Mouse (Mus musculus) left cerebral cortex, postnatal 14 days (tissue): ENCODE results near the gene Foxp1. TPM values are rescaled to one million over a fixed set of nuclear protein-coding genes. Genes with fewer than 3 reads are reported as not detected.

Experiments used
- DNase-seq, 2 experiments: peaks; one replicate each; pipeline ENCODE4 v3.0.0; 2021 to 2022; ENCODE audit warnings: low spot score in 2 of 2, mixed read lengths in 1 of 2
- intact Hi-C: fragments of 180-260 bp; cut with DNase I; formaldehyde crosslinking; loops from one replicate; pipeline ENCODE4 v1.15.1; 2025
- total RNA-seq, 2 experiments: library from RNA; stranded (reverse); gene quantifications; 2 replicates each; pipeline ENCODE4 v1.2.3; 2021

The Foxp1 gene
- total RNA-seq, 2 experiments from 2014 or later = 137 to 149 TPM

- intact Hi-C loops = no loop called here
- no peak for DNase-seq
These were observed 241.9 kb downstream of the Foxp1 start for GRCm38 (mm10) chr6:99280619-99281018.

- no peak for DNase-seq
These were observed 245.3 kb downstream of the Foxp1 start for GRCm38 (mm10) chr6:99277251-99277650.

DNA sequence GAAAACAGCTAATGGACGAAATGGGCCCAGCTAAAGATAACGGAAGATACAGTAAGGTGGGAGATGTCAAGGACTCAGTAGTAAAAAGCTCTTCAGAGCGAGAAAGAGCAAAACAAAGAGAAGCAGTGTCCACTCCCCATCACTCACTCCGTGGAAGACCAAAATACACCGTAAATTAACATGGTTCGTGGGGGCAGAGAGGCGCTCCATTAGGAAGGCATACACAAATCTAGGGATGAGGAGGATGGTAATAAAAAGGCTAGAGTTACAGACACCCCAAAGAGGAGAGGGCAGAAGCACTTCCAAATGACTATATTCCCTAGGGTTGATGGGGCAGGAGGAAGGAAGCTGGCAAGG is 246.2 kb downstream of the Foxp1 start:
- intact Hi-C loops = no loop called here

More at GRCm38 (mm10) chr6:99277251-99277650, 245.3 kb downstream of the Foxp1 start:
- intact Hi-C loops = no loop called here

GRCm38 (mm10) chr6:99275381-99276296 is 246.9 kb downstream of the Foxp1 start:
- intact Hi-C loops = no loop called here
- no peak for DNase-seq

More for the DNA sequence above, 246.2 kb downstream of the Foxp1 start:
- DNase-seq = no peak

DNA sequence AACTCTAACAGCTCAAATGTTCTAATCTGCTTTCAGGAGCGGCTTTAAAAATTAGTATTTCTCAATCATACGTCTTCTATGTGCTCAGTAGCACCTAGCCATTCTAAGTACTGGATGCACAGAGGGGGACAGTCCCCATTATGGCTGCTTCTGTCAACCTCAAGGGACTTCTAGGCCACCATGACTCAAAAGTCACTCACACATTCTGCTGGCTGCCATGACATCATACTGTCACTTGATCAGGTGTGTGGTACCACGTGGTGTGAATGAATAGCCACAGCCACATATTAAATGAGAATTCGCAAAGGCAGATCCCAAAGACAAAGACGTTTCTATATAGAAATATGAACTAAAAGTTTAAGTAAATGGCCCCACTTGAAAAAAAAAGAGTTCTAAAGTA is 247.9 kb downstream of the Foxp1 start:
- DNase-seq = no peak
- intact Hi-C loops = no loop called here

- DNase-seq = no peak
- intact Hi-C loops = no loop called here
These were observed 248.3 kb downstream of the Foxp1 start for GRCm38 (mm10) chr6:99274222-99274621.

- intact Hi-C loops = no loop called here
- DNase-seq = no peak
These were observed 249.3 kb downstream of the Foxp1 start for GRCm38 (mm10) chr6:99273177-99273576.

DNA sequence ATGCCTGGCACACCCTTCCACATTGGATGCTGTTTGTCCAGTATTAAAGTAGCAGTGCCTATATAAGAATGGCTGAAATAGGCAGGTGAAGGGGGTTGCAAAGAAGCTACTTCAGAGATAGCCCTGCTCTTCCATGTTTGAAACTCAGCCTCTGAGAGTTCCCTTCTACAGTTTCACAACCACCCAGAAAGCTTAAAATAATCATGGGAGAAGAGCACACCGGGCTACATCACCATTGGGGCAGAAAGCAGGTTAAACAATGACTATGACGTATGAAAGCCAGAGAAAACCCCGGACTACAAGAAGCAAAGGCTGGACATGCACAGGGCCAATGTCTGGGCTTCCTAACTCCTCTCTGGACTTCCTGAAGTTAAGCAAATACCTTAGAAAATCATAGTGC is 250.3 kb downstream of the Foxp1 start:
- intact Hi-C loops = no loop called here
- DNase-seq = no peak

GRCm38 (mm10) chr6:99271741-99272140 is 250.8 kb downstream of the Foxp1 start:
- DNase-seq = no peak
- intact Hi-C loops = no loop called here

GRCm38 (mm10) chr6:99269921-99270320 is 252.6 kb downstream of the Foxp1 start:
- peak in 1 of 2 experiments; percentile 57 for DNase-seq
- intact Hi-C loops = loop anchor here (10.0 kb wide), 2 partner anchors 245 to 745 kb away; no protein-coding TSS in a partner anchor

DNA sequence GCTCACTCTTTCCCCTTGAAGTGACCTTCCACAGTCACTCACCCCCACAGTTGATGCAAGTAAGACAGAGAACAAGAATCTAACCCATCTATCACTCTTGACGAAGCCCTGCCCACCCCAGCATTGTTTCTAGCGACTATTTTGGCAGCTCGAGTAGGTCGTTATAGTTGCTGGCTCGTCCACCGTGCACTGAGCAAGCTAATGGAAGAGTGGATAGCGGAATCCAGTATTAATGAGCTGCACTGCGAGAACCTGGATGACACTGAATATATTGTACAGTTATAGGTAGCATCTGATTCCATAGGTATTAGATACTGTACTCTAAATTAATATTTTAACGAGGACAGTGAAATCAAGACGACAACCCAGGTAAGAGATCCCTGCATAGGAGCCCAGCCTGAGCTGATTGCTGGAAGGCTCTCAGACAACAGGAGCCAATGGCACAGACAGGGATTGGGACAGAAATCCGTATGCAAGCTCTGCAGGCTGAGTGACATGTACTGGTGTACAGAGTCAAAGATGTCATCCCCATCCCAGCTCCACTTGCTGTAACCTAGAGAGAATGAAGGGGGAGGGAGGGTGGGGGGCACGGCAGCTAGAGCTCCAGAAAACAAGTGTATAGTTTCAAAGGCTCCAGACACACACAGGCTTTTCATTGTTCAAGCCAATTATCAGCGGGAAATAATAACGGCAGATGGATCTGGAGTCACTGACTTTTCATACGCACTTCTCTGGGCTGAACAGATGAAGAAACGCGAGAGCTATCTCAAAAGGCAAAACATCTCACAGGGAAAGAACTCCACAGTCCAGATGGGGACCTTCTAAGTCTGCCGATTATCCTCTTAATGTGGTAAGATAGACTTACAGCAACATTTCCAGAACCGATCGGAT is 254.1 kb downstream of the Foxp1 start:
- intact Hi-C loops = loop anchor here (10.0 kb wide), 2 partner anchors 244 to 744 kb away; no protein-coding TSS in a partner anchor
- DNase-seq = no peak

- DNase-seq = peak in 1 of 2 experiments; percentile 33
- intact Hi-C loops = loop anchor here (10.0 kb wide), 2 partner anchors 241 to 741 kb away; no protein-coding TSS in a partner anchor
These were observed 256.4 kb downstream of the Foxp1 start for GRCm38 (mm10) chr6:99265945-99266656.

GRCm38 (mm10) chr6:99265173-99265572 is 257.3 kb downstream of the Foxp1 start:
- intact Hi-C loops = loop anchor here (10.0 kb wide), 2 partner anchors 240 to 740 kb away; no protein-coding TSS in a partner anchor
- DNase-seq = no peak

DNA sequence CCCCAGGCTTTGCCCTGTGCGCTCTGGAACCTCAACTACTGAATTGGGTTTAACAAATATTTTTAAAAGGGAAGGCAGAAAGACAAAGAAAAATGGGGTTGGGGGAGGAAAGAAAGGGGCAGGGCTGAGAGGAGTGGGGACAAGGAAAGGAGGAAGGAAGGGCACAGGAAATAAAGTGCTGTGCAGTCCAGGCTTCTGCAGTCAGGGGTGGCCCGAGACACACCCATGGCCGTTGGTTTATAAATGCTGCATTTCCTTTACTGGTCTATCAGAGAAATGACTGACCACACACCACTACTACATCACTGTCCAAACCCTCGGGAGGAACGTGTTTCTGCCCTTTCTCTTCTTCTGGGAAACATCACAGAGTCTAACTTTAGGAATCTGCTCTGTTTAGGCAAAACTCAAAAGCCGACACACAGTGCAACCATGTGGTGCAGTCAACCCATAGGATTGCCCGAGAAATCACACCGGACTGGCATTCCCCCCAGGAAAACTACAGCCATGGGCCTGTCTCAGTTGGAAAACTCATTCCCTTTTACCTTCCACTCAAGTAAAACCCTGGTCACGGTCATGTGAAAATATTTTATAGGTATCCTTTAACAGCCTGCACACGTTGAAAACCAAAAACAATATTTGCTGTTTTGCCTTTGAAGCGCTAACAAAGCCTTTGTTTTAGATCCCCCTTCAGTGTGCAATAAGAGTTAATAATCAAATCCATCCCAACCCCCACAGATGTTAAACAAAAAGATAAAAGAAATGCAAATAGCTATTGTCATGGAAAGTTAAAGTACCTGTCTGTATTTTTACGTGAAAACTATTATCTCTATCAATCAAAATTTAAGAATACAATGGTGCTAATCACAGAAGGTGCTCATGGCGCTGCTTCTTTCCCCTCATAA is 258.1 kb downstream of the Foxp1 start:
- intact Hi-C loops = loop anchor here (10.0 kb wide), 2 partner anchors 240 to 740 kb away; no protein-coding TSS in a partner anchor
- no peak for DNase-seq

DNA sequence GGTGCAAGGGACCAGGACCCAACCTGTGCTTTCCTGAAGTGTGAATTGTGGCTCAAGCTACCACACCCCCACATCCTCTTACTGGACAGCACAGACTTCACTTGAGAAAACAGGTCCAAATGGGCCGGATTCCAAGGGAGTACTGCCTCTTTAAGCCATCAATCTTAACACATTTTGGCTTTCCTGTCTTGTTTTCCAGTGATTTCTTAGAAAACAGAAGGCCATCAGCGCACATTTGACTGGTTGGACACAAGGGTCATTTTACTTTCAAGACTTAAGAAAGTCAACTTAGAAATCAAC is 258.7 kb downstream of the Foxp1 start:
- no peak for DNase-seq
- intact Hi-C loops = loop anchor here (10.0 kb wide), 2 partner anchors 239 to 739 kb away; no protein-coding TSS in a partner anchor

DNA sequence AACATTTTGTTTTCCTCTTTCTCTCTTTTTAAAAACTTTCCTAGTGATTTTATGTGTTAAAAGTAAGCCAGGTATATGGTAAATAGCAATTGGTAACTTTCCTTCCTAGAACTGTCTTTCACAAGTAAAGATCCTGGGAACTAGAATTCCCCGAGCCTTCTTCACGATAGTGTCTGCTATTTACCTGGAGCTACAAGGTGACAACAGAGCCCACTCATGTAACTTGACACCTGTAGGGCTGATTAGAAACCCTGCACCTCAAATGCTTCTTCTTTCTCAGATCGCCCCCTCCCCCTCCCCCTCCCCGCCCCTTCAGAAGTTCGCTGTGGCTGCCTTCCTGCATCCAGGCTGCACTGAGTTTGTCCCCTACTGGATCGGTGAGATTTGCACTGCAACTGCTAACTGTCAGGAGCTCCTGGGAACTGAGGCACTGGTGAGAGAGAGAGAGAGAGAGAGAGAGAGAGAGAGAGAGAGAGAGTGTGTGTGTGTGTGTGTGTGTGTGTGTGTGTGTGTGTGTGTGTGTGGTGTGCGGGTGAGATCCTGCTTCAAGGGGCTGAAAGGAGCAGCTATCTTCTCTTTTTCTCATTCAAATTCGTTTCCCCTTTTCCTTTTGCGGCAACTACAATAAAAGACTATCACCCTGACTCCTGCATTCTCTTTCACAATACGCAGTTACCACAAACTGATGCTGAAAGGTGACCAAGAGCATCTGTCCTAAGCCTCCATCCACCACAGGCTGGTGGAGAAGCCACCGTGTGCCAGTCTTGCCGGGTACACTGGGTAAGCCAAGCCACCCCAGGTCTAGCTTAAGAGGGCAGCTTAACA is 259.2 kb downstream of the Foxp1 start:
- intact Hi-C loops = loop anchor here (10.0 kb wide), 2 partner anchors 238 to 738 kb away; no protein-coding TSS in a partner anchor
- no peak for DNase-seq

GRCm38 (mm10) chr6:99261737-99262130 is 260.8 kb downstream of the Foxp1 start:
- intact Hi-C loops = loop anchor here (10.0 kb wide), 2 partner anchors 237 to 737 kb away; no protein-coding TSS in a partner anchor
- DNase-seq = no peak
